Mouse (Mus musculus): Measurements from ENCODE around the gene Slc2a10. TPM values are rescaled to one million over a fixed set of nuclear protein-coding genes. Genes with fewer than 3 reads are reported as not detected.
"Not testable (repeated sequence)": the region's sequence is repeated elsewhere in the genome, so short reads cannot be mapped to it uniquely, and the experiment has no call there.

Slc2a10 gene
- polyA plus RNA-seq, 1 experiment from 2014 or later = 0.27 TPM

DNA sequence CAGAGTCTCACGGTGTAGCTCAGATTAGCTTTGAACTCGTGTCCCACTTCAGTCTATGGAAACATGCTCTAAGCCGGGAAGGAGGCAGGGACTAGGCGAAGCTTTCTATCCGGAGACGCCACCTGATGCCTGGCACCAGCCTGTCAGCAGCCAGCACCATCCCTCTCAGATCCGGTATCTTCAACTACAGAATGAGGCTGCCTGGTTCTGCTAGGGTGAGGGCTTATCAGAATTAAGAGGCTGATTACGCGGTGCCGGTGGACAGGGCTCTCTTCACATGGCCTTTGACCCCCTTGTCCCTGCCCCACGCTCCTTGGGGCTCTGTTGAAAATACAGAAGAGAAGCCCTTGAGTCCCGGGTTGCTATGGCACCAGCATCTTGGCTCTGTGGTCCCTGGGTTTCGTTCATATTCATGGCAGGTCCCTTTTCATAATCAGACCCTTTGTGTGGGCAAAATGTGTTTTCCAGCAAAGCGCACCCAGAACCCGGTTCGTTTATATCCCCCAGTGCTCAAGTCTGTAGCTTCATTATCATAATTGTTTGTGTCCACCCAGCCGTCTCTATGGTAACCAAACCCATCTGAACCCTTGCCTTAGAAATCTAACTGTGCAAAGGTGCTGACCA, 9.9 kb upstream of the Slc2a10 start:
- H3K9ac ChIP-seq (ENCODE audit: low read depth, low read length) = peak overlapping the region; percentile 43

GRCm38 (mm10) chr2:165494495-165494894, 9.1 kb upstream of the Slc2a10 start:
- Histone ChIP-seq H3K4me1 (ENCODE audit: control insufficient read depth, low read depth, low read length) (peaks cover 7% of the 10 kb centered on the region), H3K4me2 (ENCODE audit: low read depth, low read length) (no peak overlapping the region), H3K4me3 (ENCODE audit: low read depth, low read length) (no peak overlapping the region), H3K9me3 (replicated peaks; ENCODE audit: control insufficient read depth, low read length) (no peaks in the 10 kb centered on the region), H3K9ac (ENCODE audit: low read depth, low read length) (no peak overlapping the region), H3K27ac (ENCODE audit: low read length) (no peak overlapping the region), H3K27me3 (ENCODE audit: control insufficient read depth, insufficient read depth, low read depth, low read length) (no peaks in the 10 kb centered on the region), H3K36me3 (ENCODE audit: control insufficient read depth, insufficient read depth) (peaks cover 4% of the 10 kb centered on the region; the same call in 1 of the 2 replicates)
- 33% methylated on average over 2 of the region's 2 CpGs for WGBS (ENCODE audit: insufficient replicate concordance)
- no peak for ATAC-seq (ENCODE audit: low read depth)

More for the DNA sequence above, 9.9 kb upstream of the Slc2a10 start:
- Histone ChIP-seq H3K27me3 (ENCODE audit: control insufficient read depth, insufficient read depth, low read depth, low read length) (no peaks in the 10 kb centered on the region), H3K4me2 (ENCODE audit: low read depth, low read length) (peak overlapping the region; percentile 67), H3K9me3 (replicated peaks; ENCODE audit: control insufficient read depth, low read length) (no peaks in the 10 kb centered on the region), H3K4me3 (ENCODE audit: low read depth, low read length) (peak overlapping the region; percentile 69), H3K4me1 (ENCODE audit: control insufficient read depth, low read depth, low read length) (peaks cover 7% of the 10 kb centered on the region), H3K36me3 (ENCODE audit: control insufficient read depth, insufficient read depth) (peaks cover 4% of the 10 kb centered on the region; the same call in 1 of the 2 replicates), H3K27ac (ENCODE audit: low read length) (no peak overlapping the region)
- no peak for ATAC-seq (ENCODE audit: low read depth)
- 29% methylated on average over 17 of the region's 17 CpGs for WGBS (ENCODE audit: insufficient replicate concordance)

DNA sequence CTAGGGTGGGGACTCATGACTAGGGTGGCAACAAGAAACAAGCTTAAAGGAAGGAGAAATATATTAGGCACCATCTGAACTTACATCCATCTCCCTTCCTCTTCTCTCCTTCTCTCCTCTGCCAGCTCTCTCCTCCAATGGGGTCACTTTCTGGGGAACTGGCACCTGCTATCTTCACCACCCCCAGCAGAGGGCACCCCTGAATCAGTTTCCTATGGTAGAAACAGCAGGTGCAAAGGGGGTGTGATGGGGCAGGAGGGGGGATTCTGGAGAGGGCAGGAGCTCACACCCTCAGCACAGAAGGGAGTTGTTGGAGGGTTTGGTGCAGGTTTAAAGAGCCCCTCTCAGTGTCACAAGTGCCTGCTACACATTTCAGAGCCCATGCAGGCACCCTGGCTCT, 7.3 kb upstream of the Slc2a10 start:
- H3K27me3 ChIP-seq (ENCODE audit: control insufficient read depth, insufficient read depth, low read depth, low read length) = no peaks in the 10 kb centered on the region; the same call in 1 of the 2 replicates
- H3K4me2 ChIP-seq (ENCODE audit: low read depth, low read length) = no peak overlapping the region
- ATAC-seq (ENCODE audit: low read depth) = no peak

DNA sequence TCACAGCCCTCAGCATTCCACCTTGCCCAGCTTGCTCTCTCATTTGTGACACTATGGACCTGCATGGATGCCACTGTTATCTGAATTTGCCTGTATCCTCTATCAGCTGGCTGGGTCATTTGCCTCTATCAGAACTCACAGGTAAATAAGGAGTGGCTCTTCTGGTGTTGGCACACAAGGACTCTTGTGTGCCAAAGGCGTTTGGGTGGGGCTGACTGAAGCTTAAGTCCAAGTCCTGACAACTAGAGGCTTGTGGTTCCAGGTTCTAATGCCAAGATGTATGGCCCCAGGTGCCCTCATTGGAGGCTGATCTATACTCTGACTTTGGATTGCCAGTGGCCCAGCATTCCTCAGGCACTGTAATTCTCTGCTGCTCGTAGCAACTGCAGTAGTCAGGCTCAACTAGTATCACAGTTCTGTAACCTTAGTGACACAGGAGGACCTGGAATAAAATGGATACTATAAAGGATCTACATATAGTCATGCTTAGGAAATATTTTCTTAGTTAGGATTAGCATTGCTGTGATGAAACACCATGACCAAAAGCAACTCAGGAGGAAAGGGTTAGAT, 5.8 kb upstream of the Slc2a10 start:
- no peak for ATAC-seq (ENCODE audit: low read depth)

More for the DNA sequence above, 7.3 kb upstream of the Slc2a10 start:
- Histone ChIP-seq H3K4me1 (ENCODE audit: control insufficient read depth, low read depth, low read length) (peaks cover 7% of the 10 kb centered on the region), H3K9me3 (replicated peaks; ENCODE audit: control insufficient read depth, low read length) (no peaks in the 10 kb centered on the region), H3K9ac (ENCODE audit: low read depth, low read length) (no peak overlapping the region), H3K36me3 (ENCODE audit: control insufficient read depth, insufficient read depth) (no peaks in the 10 kb centered on the region), H3K27ac (ENCODE audit: low read length) (no peak overlapping the region), H3K4me3 (ENCODE audit: low read depth, low read length) (no peak overlapping the region)

DNA sequence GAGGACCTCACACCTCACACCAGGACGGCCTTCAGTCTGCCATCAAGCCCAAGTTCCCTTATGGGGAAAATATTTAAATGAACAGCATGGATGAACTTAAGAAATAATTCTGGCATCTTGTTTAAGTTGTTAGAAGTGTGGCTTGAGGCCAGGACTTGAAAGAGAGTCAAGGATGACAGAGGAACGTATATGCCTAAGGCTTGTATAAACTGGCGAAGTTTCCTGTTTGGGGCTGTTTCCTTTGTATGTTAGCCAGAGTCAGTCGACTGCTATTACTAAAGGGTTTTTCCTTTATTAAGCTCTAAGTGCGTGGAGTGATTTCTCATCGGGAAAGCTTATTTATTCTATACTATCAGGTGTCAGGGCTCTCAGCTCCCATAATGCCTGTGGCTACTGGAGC, 4.8 kb upstream of the Slc2a10 start:
- Histone ChIP-seq H3K4me3 (ENCODE audit: low read depth, low read length) (no peak overlapping the region), H3K4me1 (ENCODE audit: control insufficient read depth, low read depth, low read length) (no peaks in the 10 kb centered on the region; the same call in 1 of the 2 replicates), H3K27me3 (ENCODE audit: control insufficient read depth, insufficient read depth, low read depth, low read length) (peaks cover 5% of the 10 kb centered on the region; the same call in 1 of the 2 replicates), H3K4me2 (ENCODE audit: low read depth, low read length) (no peak overlapping the region), H3K36me3 (ENCODE audit: control insufficient read depth, insufficient read depth) (no peaks in the 10 kb centered on the region), H3K9ac (ENCODE audit: low read depth, low read length) (no peak overlapping the region), H3K27ac (ENCODE audit: low read length) (no peak overlapping the region), H3K9me3 (replicated peaks; ENCODE audit: control insufficient read depth, low read length) (no peaks in the 10 kb centered on the region)
- WGBS (ENCODE audit: insufficient replicate concordance) = 39% methylated on average over 6 of the region's 6 CpGs
- no peak for ATAC-seq (ENCODE audit: low read depth)

More for the DNA sequence above, 5.8 kb upstream of the Slc2a10 start:
- H3K4me2 ChIP-seq (ENCODE audit: low read depth, low read length) = no peak overlapping the region
- peaks cover 3% of the 10 kb centered on the region for H3K4me1 ChIP-seq (ENCODE audit: control insufficient read depth, low read depth, low read length)
- no peaks in the 10 kb centered on the region for H3K36me3 ChIP-seq (ENCODE audit: control insufficient read depth, insufficient read depth)
- WGBS (ENCODE audit: insufficient replicate concordance) = 54% methylated on average over 2 of the region's 2 CpGs
- no peaks in the 10 kb centered on the region for H3K9me3 ChIP-seq (replicated peaks; ENCODE audit: control insufficient read depth, low read length)
- H3K27me3 ChIP-seq (ENCODE audit: control insufficient read depth, insufficient read depth, low read depth, low read length) = no peaks in the 10 kb centered on the region; the same call in 1 of the 2 replicates
- no peak overlapping the region for H3K27ac ChIP-seq (ENCODE audit: low read length)
- H3K9ac ChIP-seq (ENCODE audit: low read depth, low read length) = no peak overlapping the region
- H3K4me3 ChIP-seq (ENCODE audit: low read depth, low read length) = no peak overlapping the region

- H3K4me1 ChIP-seq (ENCODE audit: control insufficient read depth, low read depth, low read length) = no peaks in the 10 kb centered on the region
- H3K4me3 ChIP-seq (ENCODE audit: low read depth, low read length) = no peak overlapping the region
- WGBS (ENCODE audit: insufficient replicate concordance) = 45% methylated on average over 9 of the region's 9 CpGs
- no peak overlapping the region for H3K9ac ChIP-seq (ENCODE audit: low read depth, low read length)
- ATAC-seq (ENCODE audit: low read depth) = no peak
- H3K9me3 ChIP-seq (replicated peaks; ENCODE audit: control insufficient read depth, low read length) = no peaks in the 10 kb centered on the region
- H3K27ac ChIP-seq (ENCODE audit: low read length) = no peak overlapping the region
- no peak overlapping the region for H3K4me2 ChIP-seq (ENCODE audit: low read depth, low read length)
- no peaks in the 10 kb centered on the region for H3K27me3 ChIP-seq (ENCODE audit: control insufficient read depth, insufficient read depth, low read depth, low read length)
- H3K36me3 ChIP-seq (ENCODE audit: control insufficient read depth, insufficient read depth) = no peaks in the 10 kb centered on the region
Measured at GRCm38 (mm10) chr2:165509686-165510085, 6.1 kb downstream of the Slc2a10 start.

GRCm38 (mm10) chr2:165510466-165510865, 6.9 kb downstream of the Slc2a10 start:
- H3K27ac ChIP-seq (ENCODE audit: low read length) = no peak overlapping the region
- no peaks in the 10 kb centered on the region for H3K36me3 ChIP-seq (ENCODE audit: control insufficient read depth, insufficient read depth)
- H3K9ac ChIP-seq (ENCODE audit: low read depth, low read length) = no peak overlapping the region
- no peak for ATAC-seq (ENCODE audit: low read depth)
- whole genome bisulfite sequencing (ENCODE audit: insufficient replicate concordance) = 58% methylated on average over 5 of the region's 5 CpGs
- H3K4me3 ChIP-seq (ENCODE audit: low read depth, low read length) = no peak overlapping the region
- no peaks in the 10 kb centered on the region for H3K27me3 ChIP-seq (ENCODE audit: control insufficient read depth, insufficient read depth, low read depth, low read length)
- H3K4me2 ChIP-seq (ENCODE audit: low read depth, low read length) = no peak overlapping the region
- no peaks in the 10 kb centered on the region for H3K4me1 ChIP-seq (ENCODE audit: control insufficient read depth, low read depth, low read length)
- no peaks in the 10 kb centered on the region for H3K9me3 ChIP-seq (replicated peaks; ENCODE audit: control insufficient read depth, low read length)

GRCm38 (mm10) chr2:165510914-165511458, 7.4 kb downstream of the Slc2a10 start:
- H3K4me1 ChIP-seq (ENCODE audit: control insufficient read depth, low read depth, low read length); H3K27me3 ChIP-seq (ENCODE audit: control insufficient read depth, insufficient read depth, low read depth, low read length); H3K36me3 ChIP-seq (ENCODE audit: control insufficient read depth, insufficient read depth); ATAC-seq (ENCODE audit: low read depth); H3K4me3 ChIP-seq (ENCODE audit: low read depth, low read length); H3K9me3 ChIP-seq (replicated peaks; ENCODE audit: control insufficient read depth, low read length); H3K27ac ChIP-seq (ENCODE audit: low read length); H3K9ac ChIP-seq (ENCODE audit: low read depth, low read length); H3K4me2 ChIP-seq (ENCODE audit: low read depth, low read length): not testable (repeated sequence)
- 54% methylated on average over 2 of the region's 2 CpGs for WGBS (ENCODE audit: insufficient replicate concordance)

GRCm38 (mm10) chr2:165511530-165511929, 7.9 kb downstream of the Slc2a10 start:
- H3K4me2 ChIP-seq (ENCODE audit: low read depth, low read length); H3K9me3 ChIP-seq (replicated peaks; ENCODE audit: control insufficient read depth, low read length); H3K9ac ChIP-seq (ENCODE audit: low read depth, low read length); H3K27me3 ChIP-seq (ENCODE audit: control insufficient read depth, insufficient read depth, low read depth, low read length); H3K27ac ChIP-seq (ENCODE audit: low read length); ATAC-seq (ENCODE audit: low read depth); H3K4me3 ChIP-seq (ENCODE audit: low read depth, low read length); H3K36me3 ChIP-seq (ENCODE audit: control insufficient read depth, insufficient read depth); H3K4me1 ChIP-seq (ENCODE audit: control insufficient read depth, low read depth, low read length): not testable (repeated sequence)
- 76% methylated on average over 4 of the region's 4 CpGs for WGBS (ENCODE audit: insufficient replicate concordance)
